Mouse (Mus musculus) liver, adult 2 months (tissue): Measurements from ENCODE around the gene Pdzph1. TPM values are rescaled to one million over a fixed set of nuclear protein-coding genes. Genes with fewer than 3 reads are reported as not detected.

Source experiments
- DNase-seq: peaks from one replicate; pipeline ENCODE4 v3.0.0-alpha.2; 2011; ENCODE audit warnings: low read depth, low spot score; ENCODE audit errors: extremely low read depth
- H3K27ac ChIP-seq: fragments of 200-500 bp; replicated peaks from 2 replicates; pipeline ENCODE4 v1.5.1; 2012; ENCODE audit warnings: low read depth, mild to moderate bottlenecking, control low read depth, inconsistent platforms, low read length; ENCODE audit not compliant: insufficient read depth
- H3K27me3 ChIP-seq: fragments of 200-500 bp; 2 replicates; pipeline ENCODE4 v1.6.1; 2012; ENCODE audit warnings: mild to moderate bottlenecking, moderate library complexity, low read length, inconsistent platforms; ENCODE audit not compliant: control insufficient read depth, insufficient read depth
- H3K36me3 ChIP-seq: fragments of 200-500 bp; 2 replicates; pipeline ENCODE4 v1.6.1; 2012; ENCODE audit warnings: low read length, inconsistent platforms; ENCODE audit not compliant: control insufficient read depth, insufficient read depth
- H3K4me1 ChIP-seq: fragments of 200-500 bp; 2 replicates; pipeline ENCODE4 v1.6.1; 2011; ENCODE audit warnings: low read length; ENCODE audit not compliant: control insufficient read depth, insufficient read depth
- H3K4me3 ChIP-seq: fragments of 200-500 bp; 2 replicates; pipeline ENCODE4 v1.5.1; 2011; ENCODE audit warnings: low read depth, mild to moderate bottlenecking, control low read depth, low read length, moderate library complexity; ENCODE audit not compliant: insufficient read depth
- H3K79me2 ChIP-seq: fragments of 200-500 bp; 2 replicates; pipeline ENCODE4 v1.6.1; 2012; ENCODE audit warnings: inconsistent platforms, mild to moderate bottlenecking, low read length, moderate library complexity; ENCODE audit not compliant: control insufficient read depth, insufficient read depth
- H3K9ac ChIP-seq: fragments of 200-500 bp; 2 replicates; pipeline ENCODE4 v1.6.1; 2012; ENCODE audit warnings: low read depth, mild to moderate bottlenecking, control low read depth, inconsistent platforms, low read length
- CTCF ChIP-seq: fragments of 200-500 bp; IDR thresholded peaks from 2 replicates; pipeline ENCODE4 v1.5.1; 2011; ENCODE audit warnings: low read depth, low read length, control low read depth
- POLR2A ChIP-seq: fragments of 200-500 bp; IDR thresholded peaks from 2 replicates; pipeline ENCODE4 v1.6.1; 2011; ENCODE audit warnings: low read length, control low read depth; ENCODE audit not compliant: insufficient read depth; ENCODE audit errors: extremely low read depth
- WGBS: fragments of 180-500 bp; shearing (Covaris S2); methylation state at CpG from one replicate; pipeline ENCODE4 v1.1.7; 2018; 5-methylcytosine and 5-hydroxymethylcytosine counted together
- polyA plus RNA-seq: library from polyadenylated mRNA; depleted of rRNA; stranded (reverse); fragments of >200 nt; gene quantifications from 2 replicates; pipeline ENCODE4 v1.2.3, GENCODE M21; 2012; rRNA removed
- total RNA-seq: library from RNA; depleted of rRNA; stranded (reverse); fragments of >200 nt; gene quantifications from 2 replicates; pipeline ENCODE4 v1.2.3, GENCODE M21; 2014; rRNA removed

Gene Pdzph1
- total RNA-seq (not detected in 2 replicates), polyA plus RNA-seq (not detected in 2 replicates)

DNA sequence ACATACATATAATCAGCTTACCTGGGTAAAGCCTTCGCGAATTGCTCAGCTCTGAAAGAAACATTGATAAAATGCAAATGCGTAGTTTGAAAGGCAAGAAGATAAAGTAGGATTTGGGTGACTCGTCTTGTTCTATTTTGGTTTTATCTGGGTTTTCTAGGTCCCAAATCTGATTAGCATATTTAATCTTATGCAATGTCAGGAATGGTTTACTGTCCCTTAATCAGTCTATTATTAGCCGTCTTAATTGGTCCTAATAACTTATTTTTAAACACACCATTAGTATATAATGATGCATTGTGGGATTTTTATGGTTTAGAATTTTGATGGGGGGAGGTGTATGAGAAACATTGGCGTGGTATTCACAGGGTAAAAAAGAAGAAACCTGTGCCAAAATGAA, at the start of gene Pdzph1:
Gene Pdzph1 (minus strand): TSS at position 101 of the 400 bp plus-strand sequence.
- H3K4me1 ChIP-seq: no peaks in the 10 kb centered on the region
- 77% methylated on average over 6 of the region's 6 CpGs for WGBS
- H3K9ac ChIP-seq: no peak within 1 kb of the TSS
- no peak within 1 kb of the TSS for H3K4me3 ChIP-seq
- H3K79me2 ChIP-seq: no peaks in the 10 kb centered on the region
- no peaks in the 10 kb centered on the region for H3K36me3 ChIP-seq
- no peaks in the 10 kb centered on the region for H3K27me3 ChIP-seq
- DNase-seq: no peak
- TF ChIP-seq CTCF: no peak
- TF ChIP-seq POLR2A: no peak
- H3K27ac ChIP-seq: no peak within 1 kb of the TSS

DNA sequence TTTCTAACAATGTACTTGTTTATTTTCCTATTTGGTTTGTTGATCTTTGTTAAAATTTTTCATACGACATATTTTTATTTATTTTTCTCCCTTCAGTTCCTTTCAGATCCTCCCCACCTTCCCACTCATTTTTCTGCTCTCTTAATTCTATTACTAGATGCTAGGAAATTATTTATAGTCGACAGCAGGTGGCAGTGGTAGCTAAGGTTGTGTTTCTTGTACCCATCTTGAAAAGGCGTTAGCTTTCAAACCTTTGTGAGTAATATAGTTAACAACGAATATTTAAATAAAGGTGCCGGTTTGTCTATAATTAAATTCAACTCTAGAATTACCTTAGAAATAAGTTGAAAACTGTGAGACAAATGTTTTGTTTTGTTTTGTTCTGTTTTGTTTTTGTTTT, 48.6 kb upstream of the Pdzph1 start:
- DNase-seq: peak; percentile 36
- no peaks in the 10 kb centered on the region for H3K27me3 ChIP-seq
- TF ChIP-seq POLR2A (no peak), CTCF (no peak)
- H3K27ac ChIP-seq: no peak overlapping the region
- H3K4me1 ChIP-seq: no peaks in the 10 kb centered on the region
- H3K4me3 ChIP-seq: no peak overlapping the region
- 33% methylated on average over 5 of the region's 5 CpGs for WGBS
- H3K36me3 ChIP-seq: no peaks in the 10 kb centered on the region
- no peak overlapping the region for H3K9ac ChIP-seq
- no peaks in the 10 kb centered on the region for H3K79me2 ChIP-seq

DNA sequence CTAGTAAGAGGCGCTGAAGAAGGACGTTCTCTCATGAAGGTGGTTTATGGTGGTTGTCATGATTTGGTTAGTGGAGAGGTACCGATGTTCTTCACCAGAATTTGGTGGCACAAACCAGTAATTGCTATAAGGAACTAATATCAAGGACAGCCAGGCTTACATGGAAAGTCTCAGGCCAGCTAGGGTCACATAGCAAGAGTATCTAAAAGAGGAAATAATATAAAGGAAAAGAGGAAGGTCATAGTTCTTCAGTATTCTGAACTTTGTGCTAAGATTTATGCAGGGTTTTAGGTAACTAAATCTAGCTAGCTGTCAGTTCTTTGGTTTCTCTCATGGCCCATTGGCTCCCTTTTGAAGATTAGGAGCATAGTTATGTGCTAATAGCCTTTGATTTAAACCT, 42.3 kb upstream of the Pdzph1 start:
- 90% methylated on average over 3 of the region's 3 CpGs for WGBS
- TF ChIP-seq POLR2A: no peak
- H3K27me3 ChIP-seq: no peaks in the 10 kb centered on the region
- H3K79me2 ChIP-seq: no peaks in the 10 kb centered on the region
- H3K9ac ChIP-seq: no peak overlapping the region
- H3K4me1 ChIP-seq: no peaks in the 10 kb centered on the region
- no peak overlapping the region for H3K4me3 ChIP-seq
- no peak overlapping the region for H3K27ac ChIP-seq
- H3K36me3 ChIP-seq: no peaks in the 10 kb centered on the region
- DNase-seq: no peak

DNA sequence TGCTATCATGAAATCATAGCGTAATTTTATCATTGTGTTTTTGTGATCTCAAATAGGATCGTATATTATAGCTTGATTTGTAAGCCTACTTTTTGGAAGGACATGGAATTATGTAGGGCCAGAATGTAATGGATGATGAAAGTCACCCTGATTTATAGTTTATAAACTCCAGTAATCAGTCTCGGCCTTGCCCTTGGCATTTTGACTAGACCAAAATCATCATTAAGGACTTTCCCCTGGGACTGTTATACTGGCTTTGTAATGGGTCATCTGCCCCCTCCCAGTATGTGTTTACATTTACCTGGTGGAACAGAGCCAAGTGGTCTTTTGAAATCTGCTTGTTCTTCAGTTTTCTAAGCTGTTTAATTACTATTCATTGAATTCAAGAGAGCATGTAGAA, 35.2 kb upstream of the Pdzph1 start:
- TF ChIP-seq CTCF (no peak), POLR2A (no peak)
- H3K27ac ChIP-seq: no peak overlapping the region
- no peaks in the 10 kb centered on the region for H3K36me3 ChIP-seq
- WGBS: 75% methylated on average over 3 of the region's 3 CpGs
- DNase-seq: no peak
- no peaks in the 10 kb centered on the region for H3K79me2 ChIP-seq
- no peak overlapping the region for H3K4me3 ChIP-seq
- no peaks in the 10 kb centered on the region for H3K27me3 ChIP-seq
- H3K9ac ChIP-seq: no peak overlapping the region
- H3K4me1 ChIP-seq: no peaks in the 10 kb centered on the region

DNA sequence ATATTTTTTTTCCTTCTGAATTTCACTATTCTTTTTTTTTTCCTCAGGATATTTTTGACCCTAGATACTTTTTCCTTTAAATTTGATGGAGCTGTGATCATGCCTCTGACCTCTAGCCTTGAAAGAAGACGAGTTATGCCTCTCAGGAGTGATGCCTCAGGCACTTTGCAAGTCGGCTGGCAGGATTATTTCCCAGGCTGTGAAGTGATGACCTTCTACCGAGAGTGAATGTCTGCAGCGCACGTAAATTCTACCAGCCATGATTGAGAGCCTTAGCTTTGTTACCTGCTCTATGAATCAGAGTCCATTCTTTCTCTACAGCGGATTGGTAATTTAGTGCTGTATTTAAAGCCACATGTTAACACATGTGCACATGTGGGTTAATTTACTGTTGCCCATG, 33.3 kb upstream of the Pdzph1 start:
- no peak for TF ChIP-seq POLR2A
- TF ChIP-seq CTCF: no peak
- H3K4me1 ChIP-seq: no peaks in the 10 kb centered on the region
- no peak for DNase-seq
- 74% methylated on average over 6 of the region's 6 CpGs for WGBS
- no peak overlapping the region for H3K9ac ChIP-seq
- no peak overlapping the region for H3K27ac ChIP-seq
- H3K36me3 ChIP-seq: no peaks in the 10 kb centered on the region
- H3K79me2 ChIP-seq: no peaks in the 10 kb centered on the region
- no peak overlapping the region for H3K4me3 ChIP-seq
- H3K27me3 ChIP-seq: no peaks in the 10 kb centered on the region

DNA sequence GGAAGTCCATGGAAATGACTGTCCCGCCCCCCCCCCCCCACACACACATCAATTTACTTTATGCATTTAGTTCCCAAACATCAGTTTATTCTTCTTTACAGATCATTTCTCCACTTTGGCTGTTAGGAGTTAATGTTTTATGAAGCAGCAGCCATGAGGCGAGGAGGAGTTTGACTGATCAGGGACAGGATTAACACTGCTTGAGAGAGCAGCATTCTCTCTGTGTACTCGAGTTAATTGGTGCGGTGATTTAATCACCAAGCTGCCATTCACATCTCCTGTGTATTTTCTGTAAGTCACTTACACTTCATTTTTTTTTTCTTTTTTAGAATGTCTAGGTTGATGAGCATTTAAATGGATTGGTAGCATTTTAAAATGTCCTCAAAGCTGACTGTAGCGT, 32.8 kb upstream of the Pdzph1 start:
- 58% methylated on average over 5 of the region's 5 CpGs for WGBS
- Histone ChIP-seq H3K4me3 (no peak overlapping the region), H3K9ac (no peak overlapping the region), H3K36me3 (no peaks in the 10 kb centered on the region), H3K79me2 (no peaks in the 10 kb centered on the region), H3K27ac (no peak overlapping the region), H3K27me3 (no peaks in the 10 kb centered on the region), H3K4me1 (no peaks in the 10 kb centered on the region)
- TF ChIP-seq CTCF (no peak), POLR2A (no peak)
- DNase-seq: no peak

DNA sequence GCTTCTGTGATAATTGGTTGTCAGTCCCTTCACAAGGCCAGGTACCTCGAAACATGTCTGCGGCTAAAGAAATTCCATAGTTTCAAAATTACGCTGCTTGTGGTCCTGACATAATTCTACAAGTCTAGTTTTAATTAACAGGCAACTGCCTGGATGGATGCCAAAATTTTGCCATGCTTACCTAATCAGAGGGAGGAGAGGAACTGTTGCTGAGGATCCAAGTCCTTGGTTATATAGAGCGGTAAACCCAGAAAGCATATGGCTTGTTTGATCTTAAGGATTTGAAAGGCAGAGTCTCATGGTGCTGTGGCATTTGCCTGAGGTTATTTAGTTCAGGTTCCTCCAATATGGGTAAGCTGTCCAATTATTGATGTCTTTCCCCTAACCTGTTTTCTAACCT, 27.5 kb upstream of the Pdzph1 start:
- no peaks in the 10 kb centered on the region for H3K27me3 ChIP-seq
- DNase-seq: no peak
- WGBS: 90% methylated on average over 4 of the region's 4 CpGs
- TF ChIP-seq POLR2A: no peak
- TF ChIP-seq CTCF: no peak
- H3K36me3 ChIP-seq: no peaks in the 10 kb centered on the region
- H3K4me1 ChIP-seq: no peaks in the 10 kb centered on the region
- no peak overlapping the region for H3K27ac ChIP-seq
- no peak overlapping the region for H3K9ac ChIP-seq
- no peaks in the 10 kb centered on the region for H3K79me2 ChIP-seq
- no peak overlapping the region for H3K4me3 ChIP-seq
